Mouse (Mus musculus): Measurements from ENCODE around the gene Nr1d1. TPM values are rescaled to one million over a fixed set of nuclear protein-coding genes. Genes with fewer than 3 reads are reported as not detected.

Nr1d1 gene
- total RNA-seq, 2 experiments from 2014 or later: 53.3 to 65.3 TPM

- DNase-seq (ENCODE audit: low spot score in 2 of 2): no peak
Measured at GRCm38 (mm10) chr11:98771131-98771530, 4.0 kb downstream of the Nr1d1 start.

- DNase-seq (ENCODE audit: low spot score in 2 of 2): peak in 1 of 2 experiments; percentile 63
Measured at GRCm38 (mm10) chr11:98770096-98770975, 4.8 kb downstream of the Nr1d1 start.

GRCm38 (mm10) chr11:98769007-98769954 lies 5.9 kb downstream of the Nr1d1 start:
- no peak for DNase-seq (ENCODE audit: low spot score in 2 of 2)

- DNase-seq (ENCODE audit: low spot score in 2 of 2): no peak
Measured at GRCm38 (mm10) chr11:98768127-98769006, 6.8 kb downstream of the Nr1d1 start.

GRCm38 (mm10) chr11:98767713-98768112 lies 7.4 kb downstream of the Nr1d1 start:
- DNase-seq (ENCODE audit: low spot score in 2 of 2): no peak

- DNase-seq (ENCODE audit: low spot score in 2 of 2): no peak
Measured at GRCm38 (mm10) chr11:98767276-98767675, 7.9 kb downstream of the Nr1d1 start.

GRCm38 (mm10) chr11:98766816-98767215 lies 8.3 kb downstream of the Nr1d1 start:
- no peak for DNase-seq (ENCODE audit: low spot score in 2 of 2)

GRCm38 (mm10) chr11:98766346-98766745 lies 8.8 kb downstream of the Nr1d1 start:
- no peak for DNase-seq (ENCODE audit: low spot score in 2 of 2)

GRCm38 (mm10) chr11:98765421-98766309 lies 9.5 kb downstream of the Nr1d1 start:
- DNase-seq (ENCODE audit: low spot score in 2 of 2): no peak

- DNase-seq (ENCODE audit: low spot score in 2 of 2): no peak
Measured at GRCm38 (mm10) chr11:98764746-98765145, 10.4 kb downstream of the Nr1d1 start.

GRCm38 (mm10) chr11:98764091-98764490 lies 11.0 kb downstream of the Nr1d1 start:
- DNase-seq (ENCODE audit: low spot score in 2 of 2): no peak

- DNase-seq (ENCODE audit: low spot score in 2 of 2): no peak
Measured at GRCm38 (mm10) chr11:98763502-98763861, 11.7 kb downstream of the Nr1d1 start.

- DNase-seq (ENCODE audit: low spot score in 2 of 2): no peak
Measured at GRCm38 (mm10) chr11:98762756-98763501, 12.2 kb downstream of the Nr1d1 start.

GRCm38 (mm10) chr11:98761939-98762338 lies 13.2 kb downstream of the Nr1d1 start:
- no peak for DNase-seq (ENCODE audit: low spot score in 2 of 2)

- no peak for DNase-seq (ENCODE audit: low spot score in 2 of 2)
Measured at GRCm38 (mm10) chr11:98756711-98757110, 18.4 kb downstream of the Nr1d1 start.

- DNase-seq (ENCODE audit: low spot score in 2 of 2): no peak
Measured at GRCm38 (mm10) chr11:98755726-98756380, 19.3 kb downstream of the Nr1d1 start.

- DNase-seq (ENCODE audit: low spot score in 2 of 2): no peak
Measured at GRCm38 (mm10) chr11:98754621-98755181, 20.4 kb downstream of the Nr1d1 start.

- no peak for DNase-seq (ENCODE audit: low spot score in 2 of 2)
Measured at GRCm38 (mm10) chr11:98754151-98754620, 20.9 kb downstream of the Nr1d1 start.
